9 mouse cellular contexts compared by ENCODE assay signal in genomic region chr13:80961985-80962617, GRCm38 (mm10).
DNase-seq lines count a peak whose midpoint lies in the region; ATAC-seq and TF ChIP-seq lines count a peak whose summit lies in the region.
"Had no signal": no experiment of that assay in that cellular context is flagged by ENCODE, and none has a peak within 500 bp of the region (broad histone marks: within the 10 kb centered on the region; RNA-seq: fewer than 3 reads in every experiment).

No protein-coding gene starts in this region.

- H3K4me3 ChIP-seq in heart, embryonic 14.5 days (ENCODE audit: control insufficient read depth in 1 of 2, insufficient read depth in 1 of 2, low read depth in 1 of 2, low read length in 2 of 2), result peak overlapping the region in 1 of 2 experiments; percentile 38; a peak in 1 of 4 replicates
- peak overlapping the region; percentile 59; the same call in 1 of the 2 replicates for H3K4me3 ChIP-seq in hindbrain, embryonic 10.5 days
- H3K4me3 ChIP-seq in midbrain, embryonic 12.5 days, result no peak overlapping the region

- no peak for ATAC-seq in heart, embryonic 14.5 days (ENCODE audit: insufficient number of reproducible peaks, insufficient read depth, low FRiP score, low read depth)
- ATAC-seq in midbrain, embryonic 12.5 days (ENCODE audit: low FRiP score, low read depth), result no peak
- ATAC-seq in monocyte, adult 5-6 weeks (replicated peaks; ENCODE audit: insufficient number of reproducible peaks, low FRiP score, low TSS enrichment, poor library complexity, severe bottlenecking), result no peak

- WGBS in heart, embryonic 14.5 days, result 51% methylated on average over 7 of the region's 7 CpGs
- WGBS in hindbrain, embryonic 10.5 days, result 57% methylated on average over 7 of the region's 7 CpGs
- 42% methylated on average over 7 of the region's 7 CpGs for WGBS in midbrain, embryonic 12.5 days

- TF ChIP-seq CTCF in brain, embryonic 14.5 days (IDR thresholded peaks at IDR 0.05; ENCODE audit: borderline replicate concordance, extremely low read depth, insufficient read depth, insufficient read length), result no peak

- H3K9me3 ChIP-seq in heart, embryonic 14.5 days (ENCODE audit: control insufficient read depth, low read length), result no peaks in the 10 kb centered on the region
- H3K9me3 ChIP-seq in hindbrain, embryonic 10.5 days, result no peaks in the 10 kb centered on the region
- no peaks in the 10 kb centered on the region for H3K9me3 ChIP-seq in midbrain, embryonic 12.5 days

- peaks cover 4 to 13% of the 10 kb centered on the region in 2 experiments for H3K4me1 ChIP-seq in heart, embryonic 14.5 days (ENCODE audit: control insufficient read depth in 2 of 2, insufficient read depth in 2 of 2, low read length in 2 of 2)
- peaks cover 9% of the 10 kb centered on the region; the same call in 1 of the 2 replicates for H3K4me1 ChIP-seq in hindbrain, embryonic 10.5 days (replicated peaks)
- peaks cover 4% of the 10 kb centered on the region; the same call in 1 of the 2 replicates for H3K4me1 ChIP-seq in midbrain, embryonic 12.5 days

- H3K27ac ChIP-seq in heart, embryonic 14.5 days (replicated peaks in 1 of 2; ENCODE audit: control insufficient read depth in 1 of 2, insufficient read depth in 1 of 2, low read depth in 2 of 2, low read length in 2 of 2), result peak overlapping the region; percentile 25 to 91; a peak in 3 of 4 replicates
- H3K27ac ChIP-seq in hindbrain, embryonic 10.5 days, result no peak overlapping the region
- H3K27ac ChIP-seq in midbrain, embryonic 12.5 days (replicated peaks), result no peak overlapping the region

- no peak overlapping the region for H3K9ac ChIP-seq in heart, embryonic 14.5 days (ENCODE audit: low read length)
- H3K9ac ChIP-seq in midbrain, embryonic 12.5 days (replicated peaks), result no peak overlapping the region

- H3K27me3 ChIP-seq in heart, embryonic 14.5 days (ENCODE audit: control insufficient read depth, insufficient read depth, low read length), result no peaks in the 10 kb centered on the region
- H3K27me3 ChIP-seq in hindbrain, embryonic 10.5 days (ENCODE audit: insufficient read depth, poor library complexity, severe bottlenecking), result peaks cover 15% of the 10 kb centered on the region
- H3K27me3 ChIP-seq in midbrain, embryonic 12.5 days, result peaks cover 17% of the 10 kb centered on the region

- H3K4me2 ChIP-seq in heart, embryonic 14.5 days (ENCODE audit: low read length), result peak overlapping the region; percentile 68
- H3K4me2 ChIP-seq in midbrain, embryonic 12.5 days (replicated peaks), result peak overlapping the region; percentile 68

- no peak for DNase-seq in heart, adult 8-10 months (ENCODE audit: low spot score)
- DNase-seq in brain, embryonic 14.5 days (ENCODE audit: low read depth), result peak; percentile 19
- DNase-seq in hindbrain, embryonic 10.5 days (ENCODE audit: low spot score), result no peak
- no peak for DNase-seq in thymus, postnatal 4 days
- no peak for DNase-seq in right cerebral cortex, adult 18-20 months

- no peak for TF ChIP-seq POLR2A in brain, embryonic 14.5 days (IDR thresholded peaks at IDR 0.05; ENCODE audit: borderline replicate concordance, extremely low read depth, insufficient read depth, insufficient read length, poor library complexity, severe bottlenecking)

- H3K36me3 ChIP-seq in heart, embryonic 14.5 days (ENCODE audit: control insufficient read depth, insufficient read depth, low read length), result no peaks in the 10 kb centered on the region
- H3K36me3 ChIP-seq in hindbrain, embryonic 10.5 days, result no peaks in the 10 kb centered on the region
- no peaks in the 10 kb centered on the region for H3K36me3 ChIP-seq in midbrain, embryonic 12.5 days
- H3K36me3 ChIP-seq: G1E had no signal

Comparison
In these comparisons a context has a peak if more than half of its experiments do, and no peak if none do; other contexts are left out.
1. H3K27ac ChIP-seq: peak in heart, embryonic 14.5 days (2 of 2); none in hindbrain, embryonic 10.5 days (single experiment) and midbrain, embryonic 12.5 days (single experiment).